Mouse (Mus musculus) urinary bladder, postnatal 4 days (tissue): ENCODE data around the gene Ucp1.

ENCODE experiments used
- DNase-seq, 2 experiments: peaks; one replicate each; pipeline ENCODE4 v3.0.0; 2021 to 2022; ENCODE audit warnings: low spot score in 2 of 2

The Ucp1 gene

DNA sequence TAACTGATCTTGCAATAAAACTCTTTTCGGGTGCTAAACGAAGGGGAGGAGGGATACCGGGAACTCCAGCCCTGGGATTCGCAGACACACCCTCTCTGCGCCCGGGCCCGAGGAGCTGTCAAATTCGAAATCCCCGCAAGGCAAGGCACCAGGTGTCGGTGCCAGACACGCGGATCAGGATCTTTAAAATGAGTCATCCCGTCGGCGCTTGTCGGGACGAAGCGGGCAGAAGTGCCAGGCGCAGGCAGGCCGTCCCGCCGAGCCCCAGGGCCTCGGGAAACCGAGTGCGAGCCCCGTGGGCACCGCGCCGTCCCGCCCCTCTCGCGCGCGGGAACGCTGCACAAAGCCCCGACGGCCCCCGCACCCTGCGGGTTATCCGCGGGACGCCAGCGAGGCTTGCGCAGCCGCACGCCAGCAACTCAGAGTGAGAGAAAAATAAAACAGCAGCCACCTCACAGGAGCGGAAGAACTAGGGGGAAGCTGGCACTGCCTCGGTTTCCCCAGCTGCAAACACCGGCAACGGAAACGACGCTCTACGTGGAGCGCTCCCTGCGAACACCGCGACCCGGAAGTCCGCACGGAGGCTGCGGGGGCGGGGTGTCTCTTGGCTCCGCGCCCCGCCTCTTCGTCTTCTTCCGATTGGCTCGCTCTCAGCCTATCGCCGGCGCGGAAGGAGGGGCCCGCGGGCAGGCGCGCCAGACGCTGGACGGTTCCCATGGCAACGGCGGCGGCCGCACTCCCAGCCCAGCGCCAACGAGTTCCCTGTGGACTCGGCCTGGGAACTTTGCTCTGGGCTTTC is 41.9 kb downstream of the Ucp1 start, which contains the start of gene Elmod2:
Elmod2 (minus strand) TSS at position 588 of the 799 bp plus-strand sequence.
- peak; percentile 97 to 98 for DNase-seq

DNA sequence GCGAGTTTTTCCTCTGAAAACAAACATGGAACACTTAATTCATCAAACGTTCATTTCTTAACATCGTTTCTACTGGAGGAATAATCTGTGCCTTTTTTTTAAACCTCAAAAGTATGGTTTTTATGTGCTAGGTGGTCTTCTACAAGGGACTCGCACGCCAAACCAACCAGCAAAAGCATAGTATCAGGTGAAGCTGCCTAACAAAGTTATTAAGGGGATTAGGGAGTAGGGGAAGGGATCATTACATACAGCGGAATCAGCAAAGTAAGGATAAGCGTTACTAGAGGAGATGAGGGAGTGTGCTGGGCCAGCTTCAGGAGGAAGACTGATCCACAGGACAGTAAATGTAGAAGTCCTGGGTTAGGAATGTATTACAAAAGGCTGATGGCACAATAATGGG is 42.7 kb downstream of the Ucp1 start:
- DNase-seq = no peak

DNA sequence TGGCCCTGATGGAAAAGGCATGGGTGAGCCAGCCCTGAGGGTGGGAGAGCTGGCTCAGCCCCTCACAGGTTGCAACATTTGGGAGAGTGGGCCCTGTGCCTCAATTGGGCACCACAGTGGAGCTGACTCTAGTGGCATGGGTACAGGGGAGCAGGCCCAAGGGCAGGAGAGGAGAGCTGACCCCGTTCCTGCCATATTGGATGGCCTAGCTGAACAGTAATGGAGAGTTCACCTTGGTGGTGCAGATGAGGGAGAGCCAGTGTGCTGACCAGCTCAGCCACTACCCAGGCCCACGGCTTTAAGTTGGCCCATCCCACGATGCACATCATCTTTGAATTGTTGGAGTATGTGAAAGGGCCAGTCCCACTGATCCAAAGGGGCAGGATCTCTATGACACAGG is 51.9 kb downstream of the Ucp1 start:
- DNase-seq = no peak

DNA sequence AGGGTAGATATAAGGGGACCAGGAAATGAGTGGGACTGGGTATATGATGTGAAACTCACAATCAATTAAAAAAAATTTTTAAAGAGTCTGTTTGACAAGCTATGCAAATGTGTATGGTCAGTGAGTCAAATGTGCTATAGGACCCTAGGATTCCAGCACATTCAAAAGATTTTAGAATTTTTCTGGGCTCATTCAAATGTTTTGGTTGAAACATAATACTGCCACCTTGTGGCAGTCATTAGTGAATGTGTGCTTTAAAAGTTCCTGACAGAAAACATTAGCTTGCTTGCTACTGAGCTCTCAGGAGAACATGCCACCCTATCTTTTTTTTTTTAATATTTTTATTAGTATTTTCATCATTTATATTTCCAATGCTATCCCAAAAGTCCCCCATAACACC is 52.5 kb downstream of the Ucp1 start:
- no peak for DNase-seq
